Mouse (Mus musculus): ENCODE data around the gene Haspin. TPM values are rescaled to one million over a fixed set of nuclear protein-coding genes. Genes with fewer than 3 reads are reported as not detected.

The Haspin gene
- polyA plus RNA-seq, 1 experiment from 2014 or later = 8.8 TPM

- TF ChIP-seq CTCF (IDR thresholded peaks at IDR 0.05) = no peak
- DNase-seq (ENCODE audit: low read depth, low spot score) (no peak), ATAC-seq (no peak)
- H3K27me3 ChIP-seq = no peaks in the 10 kb centered on the region
- ChIA-PET CTCF (no interaction called here), POLR2A (no interaction called here)
- in situ Hi-C loops (cut with MboI; ENCODE audit: low pct_unique_long_range_greater_than_20kb) = no loop called here
These were observed 8.2 kb upstream of the Haspin start for GRCm38 (mm10) chr11:73146026-73146974.

GRCm38 (mm10) chr11:73144261-73144681 lies 6.2 kb upstream of the Haspin start:
- DNase-seq (ENCODE audit: low read depth, low spot score) (no peak), ATAC-seq (no peak)
- TF ChIP-seq CTCF (IDR thresholded peaks at IDR 0.05) = no peak
- ChIA-PET POLR2A (no interaction called here), CTCF (no interaction called here)
- in situ Hi-C loops (cut with MboI; ENCODE audit: low pct_unique_long_range_greater_than_20kb) = no loop called here
- H3K27me3 ChIP-seq = no peaks in the 10 kb centered on the region

- POLR2A ChIA-PET = no interaction called here
- H3K27me3 ChIP-seq = no peaks in the 10 kb centered on the region
- no peak for ATAC-seq
- no peak for DNase-seq (ENCODE audit: low read depth, low spot score)
- in situ Hi-C loops (cut with MboI; ENCODE audit: low pct_unique_long_range_greater_than_20kb) = loop anchor here (5.0 kb wide), 1 partner anchor 145 kb away; no protein-coding TSS in a partner anchor
- TF ChIP-seq CTCF (IDR thresholded peaks at IDR 0.05) = no peak
- CTCF ChIA-PET = interaction anchor here (0.7 to 1.6 kb wide), 3 partner anchors 10 to 23 kb away, joined by 3 to 5 read pairs (median 3); partner anchors contain the start of gene P2rx5
These were observed 978 bp downstream of the Haspin start for GRCm38 (mm10) chr11:73137116-73137515.

GRCm38 (mm10) chr11:73136587-73136986 lies 1.5 kb downstream of the Haspin start:
- CTCF ChIA-PET = no interaction called here
- no peaks in the 10 kb centered on the region for H3K27me3 ChIP-seq
- DNase-seq (ENCODE audit: low read depth, low spot score) (no peak), ATAC-seq (no peak)
- POLR2A ChIA-PET = no interaction called here
- TF ChIP-seq CTCF (IDR thresholded peaks at IDR 0.05) = no peak
- in situ Hi-C loops (cut with MboI; ENCODE audit: low pct_unique_long_range_greater_than_20kb) = loop anchor here (5.0 kb wide), 1 partner anchor 146 kb away; no protein-coding TSS in a partner anchor

GRCm38 (mm10) chr11:73134222-73134621 lies 3.9 kb downstream of the Haspin start:
- ATAC-seq (no peak), DNase-seq (ENCODE audit: low read depth, low spot score) (no peak)
- POLR2A ChIA-PET = no interaction called here
- in situ Hi-C loops (cut with MboI; ENCODE audit: low pct_unique_long_range_greater_than_20kb) = no loop called here
- no peaks in the 10 kb centered on the region for H3K27me3 ChIP-seq
- CTCF ChIA-PET = interaction anchor here (1.0 kb wide), 1 partner anchor 26 kb away, joined by 3 read pairs; no protein-coding TSS in a partner anchor
- TF ChIP-seq CTCF (IDR thresholded peaks at IDR 0.05) = no peak

- no peaks in the 10 kb centered on the region for H3K27me3 ChIP-seq
- ChIA-PET POLR2A (no interaction called here), CTCF (interaction anchor here (1.0 kb wide), 1 partner anchor 148 kb away, joined by 3 read pairs; no protein-coding TSS in a partner anchor)
- in situ Hi-C loops (cut with MboI; ENCODE audit: low pct_unique_long_range_greater_than_20kb) = no loop called here
- TF ChIP-seq CTCF (IDR thresholded peaks at IDR 0.05) = no peak
- DNase-seq (ENCODE audit: low read depth, low spot score) (no peak), ATAC-seq (no peak)
These were observed 5.1 kb downstream of the Haspin start for GRCm38 (mm10) chr11:73132999-73133398.

DNA sequence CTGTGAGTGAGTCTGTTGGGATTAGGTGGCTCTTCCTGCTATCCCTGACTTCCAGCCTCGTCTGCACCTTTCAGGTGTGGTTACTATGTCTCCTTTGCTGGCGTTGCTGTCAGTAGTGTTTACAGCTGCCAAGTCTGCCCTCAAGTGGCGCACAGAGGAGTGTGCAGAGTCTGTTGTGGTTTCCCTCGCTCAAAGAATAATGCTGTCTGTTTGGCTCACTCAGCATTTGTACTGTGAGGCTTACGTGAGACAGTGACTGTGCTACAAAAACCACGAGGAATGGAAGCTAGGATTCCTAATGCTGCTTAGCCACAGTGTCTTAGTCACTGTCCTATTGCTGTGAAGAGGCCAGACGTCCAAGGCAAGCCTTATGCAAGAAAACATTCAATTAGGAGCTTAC lies 7.1 kb downstream of the Haspin start:
- CTCF ChIA-PET = no interaction called here
- ATAC-seq (peak; percentile 76), DNase-seq (ENCODE audit: low read depth, low spot score) (no peak)
- in situ Hi-C loops (cut with MboI; ENCODE audit: low pct_unique_long_range_greater_than_20kb) = no loop called here
- no peaks in the 10 kb centered on the region for H3K27me3 ChIP-seq
- POLR2A ChIA-PET = interaction anchor here (1.5 kb wide), 1 partner anchor 47 kb away, joined by 3 read pairs; no protein-coding TSS in a partner anchor
- peak; percentile 57 for TF ChIP-seq CTCF (IDR thresholded peaks at IDR 0.05)

DNA sequence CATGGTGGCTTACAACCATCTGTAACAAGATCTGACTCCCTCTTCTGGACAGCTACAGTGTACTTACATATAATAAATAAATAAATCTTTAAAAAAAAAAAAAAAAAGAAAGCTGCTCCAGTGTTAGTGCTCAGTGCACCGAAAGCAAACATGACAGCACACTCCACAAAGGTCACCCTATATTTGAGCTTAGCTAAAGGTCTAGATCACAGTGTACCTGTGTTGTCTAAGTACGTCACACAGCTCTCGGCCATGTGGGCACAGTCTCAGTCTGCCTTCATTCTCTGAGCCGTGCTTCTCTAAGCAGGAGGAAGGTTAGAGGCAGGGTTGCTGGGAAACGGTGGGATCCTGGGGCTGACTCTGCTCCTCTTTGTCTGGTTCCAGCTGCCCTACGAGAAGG lies 11.6 kb downstream of the Haspin start:
- in situ Hi-C loops (cut with MboI; ENCODE audit: low pct_unique_long_range_greater_than_20kb) = no loop called here

DNA sequence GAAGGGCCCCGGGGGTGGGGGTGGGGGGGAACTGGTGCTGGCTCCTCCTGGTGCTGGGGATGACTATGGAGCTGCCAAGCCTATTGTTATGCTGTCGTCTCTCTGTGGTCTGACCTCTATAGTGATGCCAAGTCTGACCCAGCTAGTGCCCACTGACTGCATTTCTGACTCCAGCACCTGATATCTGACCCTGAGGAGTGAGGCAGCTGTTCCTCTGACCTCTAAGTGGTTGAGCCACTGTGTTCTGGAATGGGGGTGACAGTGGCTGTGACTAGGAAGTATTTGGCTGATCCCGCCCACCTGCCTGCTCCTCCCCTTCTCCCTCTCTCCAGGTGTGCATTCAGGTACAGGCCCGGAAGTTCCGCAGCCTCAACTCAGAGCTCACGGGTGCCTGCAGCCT lies 26.7 kb downstream of the Haspin start:
- no peak for TF ChIP-seq CTCF (IDR thresholded peaks at IDR 0.05)
- in situ Hi-C loops (cut with MboI; ENCODE audit: low pct_unique_long_range_greater_than_20kb) = no loop called here
- H3K27me3 ChIP-seq = peaks cover 4% of the 10 kb centered on the region
- ChIA-PET POLR2A (no interaction called here), CTCF (no interaction called here)
- ATAC-seq (no peak), DNase-seq (ENCODE audit: low read depth, low spot score) (no peak)

More for the DNA sequence above, 11.6 kb downstream of the Haspin start:
- H3K27me3 ChIP-seq = no peaks in the 10 kb centered on the region
- TF ChIP-seq CTCF (IDR thresholded peaks at IDR 0.05) = no peak
- DNase-seq (ENCODE audit: low read depth, low spot score) = no peak
- ChIA-PET POLR2A (no interaction called here), CTCF (interaction anchor here (1.2 kb wide), 1 partner anchor 17 kb away, joined by 3 read pairs; no protein-coding TSS in a partner anchor)
- no peak for ATAC-seq

- no peak for DNase-seq (ENCODE audit: low read depth, low spot score)
- peaks cover 4% of the 10 kb centered on the region for H3K27me3 ChIP-seq
- CTCF ChIA-PET = interaction anchor here (1.2 to 4.9 kb wide), 2 partner anchors 17 to 38 kb away, joined by 3 to 13 read pairs; no protein-coding TSS in a partner anchor
- no peak for ATAC-seq
- in situ Hi-C loops (cut with MboI; ENCODE audit: low pct_unique_long_range_greater_than_20kb) = loop anchor here (5.0 kb wide), 1 partner anchor 38 kb away; no protein-coding TSS in a partner anchor
- POLR2A ChIA-PET = no interaction called here
- no peak for TF ChIP-seq CTCF (IDR thresholded peaks at IDR 0.05)
These were observed 28.2 kb downstream of the Haspin start for GRCm38 (mm10) chr11:73109941-73110340.

All from Patski (cell line).